Mouse (Mus musculus): ENCODE measurements at regions not wholly inside any gene's neighbourhood (a gene's known extent, or its start where the extent isn't known, plus 50 kb on each side); places are given as distances from the start of the nearest gene placed in this dataset.
"Not testable (repeated sequence)": the region's sequence is repeated elsewhere in the genome, so short reads cannot be mapped to it uniquely, and the experiment has no call there.

DNA sequence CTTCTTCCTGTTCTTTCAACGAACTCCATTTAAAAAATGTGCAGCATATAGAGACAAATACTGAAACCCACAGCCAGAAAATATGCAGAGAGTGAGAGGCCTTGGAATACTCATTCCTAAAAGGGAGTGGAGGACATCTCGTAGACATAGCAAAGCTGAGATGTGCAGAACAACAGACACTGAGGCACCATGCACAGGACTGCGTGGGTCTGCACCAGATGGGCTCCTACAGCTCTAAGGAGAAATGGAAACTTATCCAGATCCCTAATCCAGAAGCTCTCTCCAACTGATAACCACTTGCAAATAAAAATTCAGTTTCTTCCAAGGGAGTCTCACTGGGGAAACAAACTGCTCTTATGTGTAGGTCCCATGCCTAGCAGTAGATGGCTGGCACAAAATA, 101.6 kb downstream of the Slc25a24 start:
- intact Hi-C loops (cut with DNase I) = no loop called here
- no peak for DNase-seq (ENCODE audit: extremely low spot score in 1 of 2, low spot score in 2 of 2)

DNA sequence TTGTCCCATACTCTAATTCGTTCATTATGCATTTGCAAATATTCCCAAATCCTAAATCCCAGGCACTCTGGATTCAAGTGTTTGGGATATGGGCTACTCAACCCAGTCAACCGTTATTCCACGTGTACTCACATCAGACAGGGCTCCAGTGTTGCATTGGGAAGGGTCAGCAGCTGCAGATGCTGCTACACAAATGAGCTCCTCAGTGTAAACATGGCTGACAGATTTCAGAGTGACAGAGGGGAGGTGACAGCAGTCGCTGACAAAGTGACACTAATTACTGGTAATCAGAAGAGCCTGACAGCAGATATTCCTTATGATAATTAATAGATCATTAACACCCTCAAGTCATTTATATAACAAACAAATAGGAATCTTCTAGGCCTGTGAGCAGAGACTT, 106.2 kb upstream of the Vav3 start:
- intact Hi-C loops (cut with DNase I) = no loop called here

DNA sequence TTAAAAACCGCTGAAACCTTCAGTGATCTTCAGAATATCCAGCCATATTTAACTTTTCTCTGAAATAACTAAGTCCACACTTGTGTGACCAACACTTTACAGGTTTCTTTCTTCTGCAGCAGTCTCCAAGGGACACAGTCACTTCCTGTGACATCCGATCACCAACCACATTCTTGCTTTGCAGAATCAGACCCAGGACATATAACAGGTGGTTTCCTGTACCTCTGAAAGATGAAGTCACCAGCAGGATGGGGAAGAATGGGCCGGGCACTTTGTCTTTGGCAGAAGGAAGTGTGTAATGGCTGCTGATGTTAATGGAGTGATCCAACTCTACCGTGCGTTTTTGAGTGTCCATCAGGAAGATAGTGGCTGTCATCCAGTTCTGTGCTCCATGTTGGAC, 103.5 kb upstream of the Vav3 start:
- DNase-seq (ENCODE audit: extremely low spot score in 1 of 2, low spot score in 2 of 2) = no peak
- intact Hi-C loops (cut with DNase I) = no loop called here

More for the DNA sequence above, 106.2 kb upstream of the Vav3 start:
- no peak for DNase-seq (ENCODE audit: extremely low spot score in 1 of 2, low spot score in 2 of 2)

DNA sequence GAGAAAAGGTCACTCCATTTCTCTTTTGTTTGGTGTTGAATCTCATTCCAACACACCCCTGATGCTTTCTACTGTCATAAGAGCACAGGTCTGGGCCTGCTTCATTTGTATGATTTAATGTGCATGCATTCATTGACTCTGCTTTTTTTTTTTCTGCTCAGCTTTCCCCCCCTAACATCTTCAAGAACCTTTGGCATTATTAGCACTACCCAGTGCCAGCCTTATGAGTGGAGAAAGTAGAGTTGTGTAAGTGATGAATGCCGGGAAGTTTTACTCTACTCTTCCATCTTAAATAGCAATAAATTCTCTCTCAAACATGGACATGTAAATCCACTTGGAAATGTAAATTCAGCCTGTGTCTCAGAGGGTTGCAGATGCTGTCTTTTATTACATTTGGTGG, 97.0 kb upstream of the Vav3 start:
- no peak for DNase-seq (ENCODE audit: extremely low spot score in 1 of 2, low spot score in 2 of 2)
- intact Hi-C loops (cut with DNase I) = no loop called here

DNA sequence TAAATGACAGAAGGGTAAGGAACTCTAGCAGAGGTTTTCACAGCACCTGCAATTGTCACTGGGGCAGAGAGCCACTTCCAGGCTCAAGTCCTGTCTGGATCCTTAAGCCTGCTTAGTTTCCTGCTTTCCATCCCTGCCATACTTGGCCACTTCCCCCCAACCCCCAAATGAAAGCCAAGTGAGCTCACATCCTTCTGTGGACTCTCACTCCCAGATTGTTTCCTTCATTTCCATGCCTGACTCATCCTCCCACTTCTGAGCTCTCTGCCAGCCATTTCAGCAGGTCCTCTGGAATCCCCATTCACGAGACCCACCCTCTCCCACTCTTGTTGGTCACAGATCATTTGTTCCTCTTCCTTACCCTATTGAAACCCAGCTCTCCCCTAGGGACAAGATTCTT, 91.7 kb upstream of the Vav3 start:
- intact Hi-C loops (cut with DNase I) = no loop called here
- DNase-seq (ENCODE audit: extremely low spot score in 1 of 2, low spot score in 2 of 2) = no peak

DNA sequence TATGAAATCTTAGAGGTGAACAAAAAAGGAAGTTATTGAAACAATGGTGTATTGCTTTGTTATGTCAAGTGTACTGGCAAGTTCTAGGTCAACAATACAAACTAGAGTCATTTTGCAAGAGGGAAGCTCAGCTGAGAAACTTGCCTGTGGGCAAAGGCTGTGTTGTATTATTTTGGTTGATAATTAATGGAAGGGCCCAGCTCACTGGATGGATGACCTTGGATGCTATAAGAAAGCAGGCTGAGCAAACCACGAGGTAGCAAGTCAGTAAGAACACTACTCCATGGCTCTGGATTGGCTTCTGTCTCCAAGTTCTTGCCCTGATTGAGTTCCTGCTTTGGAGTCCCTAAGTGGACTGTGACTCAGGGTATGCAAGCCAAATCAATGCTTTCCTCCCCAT, 91.1 kb upstream of the Vav3 start:
- intact Hi-C loops (cut with DNase I) = no loop called here
- no peak for DNase-seq (ENCODE audit: extremely low spot score in 1 of 2, low spot score in 2 of 2)

DNA sequence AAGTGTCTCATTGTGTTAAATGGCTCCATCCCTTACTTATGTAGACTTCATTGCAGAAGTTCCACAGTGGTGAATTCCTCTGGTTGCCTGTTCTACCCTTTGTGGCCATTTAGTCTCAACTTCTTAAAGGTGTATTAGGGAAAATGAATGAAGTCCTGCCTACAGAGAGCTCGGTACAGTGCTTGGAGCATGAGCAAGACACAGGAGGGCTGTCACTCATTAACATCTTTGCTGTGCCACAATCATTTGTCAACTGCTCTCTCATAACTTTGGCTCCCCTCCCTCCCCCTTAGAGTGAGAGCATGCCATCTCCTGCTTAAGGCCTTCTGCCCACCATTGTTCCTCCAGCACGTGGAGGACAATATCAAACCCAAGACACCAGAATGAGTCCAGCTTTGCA, 90.5 kb upstream of the Vav3 start:
- DNase-seq (ENCODE audit: extremely low spot score in 1 of 2, low spot score in 2 of 2) = no peak
- intact Hi-C loops (cut with DNase I) = no loop called here

DNA sequence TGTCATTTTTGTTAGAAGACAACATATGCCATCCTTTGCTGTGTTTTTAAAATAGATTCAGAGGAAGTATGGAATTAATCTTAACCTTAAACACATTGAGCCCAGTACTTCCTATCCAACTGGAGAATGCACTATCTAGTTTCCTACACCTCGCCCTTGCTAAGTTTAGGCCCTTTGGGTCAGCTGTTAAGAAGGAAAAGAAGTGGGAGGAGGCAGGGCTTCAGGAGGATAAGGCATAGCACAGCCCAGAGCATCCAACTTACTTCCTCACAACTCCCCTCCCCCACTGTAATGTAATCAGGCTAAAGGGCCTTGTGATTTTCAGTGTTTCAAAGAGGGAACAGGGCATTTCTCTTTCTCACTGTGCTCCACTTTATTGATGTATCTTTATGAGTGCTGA, 88.7 kb upstream of the Vav3 start:
- intact Hi-C loops (cut with DNase I) = no loop called here
- no peak for DNase-seq (ENCODE audit: extremely low spot score in 1 of 2, low spot score in 2 of 2)

DNA sequence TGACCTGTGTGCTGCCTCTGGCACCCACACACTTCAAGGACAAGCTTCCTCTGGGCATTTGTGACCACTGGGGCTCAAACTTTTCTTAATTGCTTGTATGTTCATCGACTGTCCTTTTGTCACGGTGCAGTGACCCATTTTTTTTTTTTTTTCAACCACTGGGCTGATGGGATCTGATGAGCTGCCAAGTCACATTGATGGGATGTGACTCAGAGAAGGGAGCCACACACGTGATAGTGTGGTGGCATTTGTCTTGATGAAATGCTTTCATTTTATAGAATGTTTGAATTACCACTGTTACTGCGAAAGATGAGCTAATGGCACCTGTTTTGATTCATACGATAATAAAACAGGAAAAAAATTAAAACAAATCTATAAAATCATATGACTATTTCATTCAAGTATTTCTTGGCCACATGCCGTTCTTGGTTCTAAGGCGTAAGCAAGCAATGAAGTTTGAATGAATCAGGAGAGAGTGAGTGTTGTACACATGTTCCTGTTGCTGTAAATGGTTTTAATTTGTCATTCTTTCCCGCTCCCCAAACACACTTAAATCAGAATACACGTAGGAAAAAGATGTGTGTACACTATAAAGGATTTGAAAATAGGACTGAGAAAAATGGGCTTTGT, 86.3 kb upstream of the Vav3 start:
- intact Hi-C loops (cut with DNase I) = no loop called here
- no peak for DNase-seq (ENCODE audit: extremely low spot score in 1 of 2, low spot score in 2 of 2)

DNA sequence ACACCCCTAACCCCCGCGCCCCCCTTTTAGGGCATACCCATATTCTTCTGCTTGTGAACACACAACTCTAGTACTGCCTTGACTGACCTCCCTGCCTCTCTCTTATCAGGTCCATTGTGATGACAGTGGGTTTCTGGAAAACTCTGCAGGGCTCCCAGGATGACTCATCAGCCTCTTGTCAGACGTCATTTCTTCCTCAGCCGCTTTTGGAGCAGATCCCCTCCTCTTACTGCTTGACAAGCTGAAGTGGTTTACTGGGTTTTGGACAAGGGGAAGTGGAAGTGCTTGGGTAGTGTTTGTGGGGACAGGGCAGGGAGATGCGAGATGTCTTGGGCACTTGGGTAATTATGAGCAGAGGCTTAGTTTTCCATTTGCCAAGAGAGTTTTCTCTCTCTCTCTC, 85.5 kb upstream of the Vav3 start:
- intact Hi-C loops (cut with DNase I) = no loop called here
- DNase-seq (ENCODE audit: extremely low spot score in 1 of 2, low spot score in 2 of 2) = no peak

DNA sequence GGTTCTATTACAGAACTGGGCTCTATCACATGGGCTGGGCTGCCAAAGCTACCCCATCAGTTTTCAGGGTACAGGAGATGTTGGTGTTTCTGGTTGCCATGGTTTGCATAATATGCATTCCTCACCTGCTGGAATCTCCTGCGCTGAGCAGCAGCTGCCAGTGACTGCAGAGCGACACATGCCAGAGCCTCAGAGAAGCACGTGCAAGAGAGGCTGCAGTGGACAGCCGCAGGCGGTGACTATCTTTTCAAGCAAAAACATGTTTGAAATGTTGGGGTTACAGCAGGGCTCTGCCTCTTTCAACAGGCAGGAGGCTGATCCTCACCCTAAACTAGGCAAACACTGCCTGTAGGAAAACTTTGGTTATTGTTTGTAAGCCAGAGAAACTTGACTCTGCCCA, 83.7 kb upstream of the Vav3 start:
- intact Hi-C loops (cut with DNase I) = no loop called here

DNA sequence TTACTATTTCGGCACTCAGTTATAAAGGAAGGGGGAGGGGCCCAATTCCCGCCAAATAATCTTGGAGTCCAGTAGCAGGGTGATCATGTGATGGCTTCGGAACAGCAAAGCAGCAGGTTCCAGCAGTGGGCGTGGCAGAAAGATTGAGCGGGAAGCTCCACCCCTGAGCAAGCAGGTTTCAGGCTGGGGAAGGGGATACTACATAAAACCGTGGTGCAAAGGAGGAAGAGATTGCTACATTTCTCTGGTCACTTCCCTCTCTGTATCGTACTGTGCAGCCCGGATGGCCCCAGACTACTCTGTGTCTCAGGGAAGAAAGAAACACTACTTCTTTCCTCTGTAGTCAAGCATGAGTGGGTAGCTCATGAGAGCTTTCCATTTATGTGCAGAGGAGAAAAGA, 73.5 kb upstream of the Vav3 start:
- intact Hi-C loops (cut with DNase I); DNase-seq (ENCODE audit: extremely low spot score in 1 of 2, low spot score in 2 of 2): not testable (repeated sequence)

More for the DNA sequence above, 83.7 kb upstream of the Vav3 start:
- DNase-seq (ENCODE audit: extremely low spot score in 1 of 2, low spot score in 2 of 2) = no peak

DNA sequence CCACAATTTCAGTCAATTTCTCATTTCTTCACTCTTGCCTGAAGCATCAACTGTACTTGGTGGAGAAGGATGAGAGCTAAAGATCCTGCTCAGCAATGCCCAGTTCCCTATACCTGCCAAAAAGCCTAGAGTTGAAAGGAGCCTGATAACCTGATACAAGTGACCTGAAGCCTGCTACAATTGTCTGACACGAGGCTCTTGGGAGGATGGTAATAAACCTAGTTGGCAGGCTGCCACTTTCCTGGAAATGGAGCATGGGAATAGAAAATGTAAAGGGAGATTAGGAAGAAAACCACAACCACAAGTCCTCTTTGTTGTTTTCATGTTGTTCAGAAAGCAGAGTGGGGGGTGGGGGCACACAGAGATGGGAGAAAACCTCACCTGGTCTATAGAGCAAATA, 69.7 kb upstream of the Vav3 start:
- DNase-seq (ENCODE audit: extremely low spot score in 1 of 2, low spot score in 2 of 2) = peak in 1 of 2 experiments; percentile 23
- intact Hi-C loops (cut with DNase I) = no loop called here

DNA sequence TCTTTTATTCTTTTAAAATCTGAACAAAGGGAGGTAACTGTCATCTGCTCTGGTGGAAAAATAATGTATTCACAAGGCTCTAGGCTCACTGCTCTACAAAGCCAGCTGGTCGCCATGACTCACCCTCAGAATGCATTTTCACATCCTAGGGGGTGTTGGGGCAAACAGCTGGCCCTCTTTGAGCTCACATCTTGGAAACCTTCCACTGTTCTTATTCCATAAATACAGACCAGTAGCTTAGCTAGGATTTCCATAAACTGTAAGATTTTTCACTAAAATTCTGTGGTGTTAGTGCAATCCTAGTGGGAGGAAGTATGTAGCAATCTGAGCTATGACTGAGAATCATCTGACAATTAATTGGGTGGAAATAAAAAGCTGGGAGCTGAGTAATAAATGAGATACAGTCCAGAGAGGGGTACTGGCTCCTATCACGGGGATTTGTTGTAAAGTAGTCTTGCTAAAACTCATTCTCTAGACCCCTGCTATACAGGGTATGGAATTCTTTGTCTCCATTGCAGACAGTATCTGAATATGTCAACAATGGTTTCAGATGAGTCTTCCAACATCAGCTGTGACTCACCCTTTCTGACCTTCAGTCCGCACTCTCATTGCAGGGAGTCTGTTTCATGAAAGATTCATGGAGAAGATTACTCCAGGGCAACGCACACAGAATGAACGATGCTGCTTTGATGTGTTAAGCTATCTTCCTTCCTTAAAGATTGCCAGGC, 67.2 kb upstream of the Vav3 start:
- intact Hi-C loops (cut with DNase I) = no loop called here
- DNase-seq (ENCODE audit: extremely low spot score in 1 of 2, low spot score in 2 of 2) = no peak

DNA sequence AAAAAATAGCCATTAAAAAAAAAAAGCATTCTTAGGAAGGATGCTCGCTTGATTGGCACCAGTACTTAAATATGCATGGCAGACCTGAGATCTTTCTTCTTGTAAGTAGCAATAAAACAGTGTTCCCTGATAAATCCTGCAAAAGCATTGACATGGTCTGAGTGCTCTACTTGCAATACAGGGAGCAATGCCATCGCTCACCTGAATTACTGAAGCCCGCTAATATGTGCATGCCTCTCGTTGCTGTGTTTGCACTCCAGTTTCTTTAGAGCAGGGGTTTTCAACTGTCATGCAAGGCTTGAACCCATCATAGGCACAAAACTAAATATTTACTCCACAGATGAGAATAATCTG, 66.7 kb upstream of the Vav3 start:
- intact Hi-C loops (cut with DNase I) = no loop called here

DNA sequence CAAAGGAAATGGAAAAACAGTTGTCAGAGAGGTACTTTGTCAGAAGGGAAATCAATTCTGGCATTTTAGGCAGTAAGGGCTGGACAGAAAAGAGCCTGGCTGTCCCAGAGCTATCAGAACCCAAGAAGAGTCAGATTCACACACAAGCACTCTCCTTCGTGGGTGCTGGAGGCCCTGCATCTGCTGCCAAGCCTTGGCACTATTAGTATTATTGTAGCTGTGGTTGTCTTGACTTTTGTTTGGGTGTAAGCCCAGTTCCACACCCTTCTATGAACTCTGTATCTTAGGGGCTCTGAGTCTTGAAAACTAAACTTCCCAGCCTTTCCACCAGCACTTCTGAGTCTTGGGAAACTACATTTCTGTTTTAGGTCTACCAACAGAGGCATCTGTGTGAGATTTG, 61.4 kb upstream of the Vav3 start:
- intact Hi-C loops (cut with DNase I) = no loop called here
- DNase-seq (ENCODE audit: extremely low spot score in 1 of 2, low spot score in 2 of 2) = no peak

More for the DNA sequence above, 66.7 kb upstream of the Vav3 start:
- no peak for DNase-seq (ENCODE audit: extremely low spot score in 1 of 2, low spot score in 2 of 2)

DNA sequence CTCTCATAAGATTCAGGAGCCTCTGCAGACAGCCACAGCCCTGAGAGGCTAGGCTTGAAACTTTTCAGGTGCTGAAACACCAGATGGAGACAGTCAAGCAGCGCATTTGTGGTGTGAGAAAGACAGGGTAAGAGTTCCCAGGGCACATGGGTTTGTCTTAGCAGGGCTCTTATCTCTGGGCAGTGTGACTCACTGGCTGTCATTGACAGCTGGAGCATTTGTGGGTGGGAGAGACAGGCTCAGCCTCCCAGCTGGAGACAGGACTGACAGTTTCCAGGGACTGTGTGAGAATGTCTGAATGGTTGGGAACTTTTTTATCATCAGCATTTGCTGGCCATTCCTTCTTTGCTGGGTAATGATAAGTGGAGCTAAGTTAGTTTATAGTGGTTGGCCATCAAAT, 53.9 kb upstream of the Vav3 start:
- no peak for DNase-seq (ENCODE audit: extremely low spot score in 1 of 2, low spot score in 2 of 2)

More for the DNA sequence above, 53.9 kb upstream of the Vav3 start:
- intact Hi-C loops (cut with DNase I) = no loop called here

All from left cerebral cortex, postnatal 10 days (tissue).